Mouse (Mus musculus): ENCODE results near the gene Olfr992.
"Not testable (repeated sequence)": the region's sequence is repeated elsewhere in the genome, so short reads cannot be mapped to it uniquely, and the experiment has no call there.

The Olfr992 gene

GRCm38 (mm10) chr2:85409369-85409768 is at the start of gene Olfr992:
Olfr992 (minus strand) TSS chr2:85409469.
- DNase-seq, result no peak

- no peak for DNase-seq
Observed at GRCm38 (mm10) chr2:85443539-85443938, 34.3 kb upstream of the Olfr992 start, which contains the start of gene Olfr995. Olfr995 (minus strand) TSS chr2:85443639.

GRCm38 (mm10) chr2:85442546-85442945 is 33.3 kb upstream of the Olfr992 start:
- no peak for DNase-seq

GRCm38 (mm10) chr2:85436351-85436750 is 27.1 kb upstream of the Olfr992 start, which contains the start of gene Olfr994:
Olfr994 (minus strand) TSS chr2:85436451.
- DNase-seq, result no peak

- DNase-seq, result no peak
Observed at GRCm38 (mm10) chr2:85425893-85426292, 16.6 kb upstream of the Olfr992 start.

- DNase-seq, result no peak
Observed at GRCm38 (mm10) chr2:85414777-85415176, 5.5 kb upstream of the Olfr992 start, which contains the start of gene Olfr993. Olfr993 (minus strand) TSS chr2:85414877.

- not testable (repeated sequence) for DNase-seq
Observed at GRCm38 (mm10) chr2:85363127-85363526, 46.1 kb downstream of the Olfr992 start, which contains the start of gene Olfr988. Olfr988 (minus strand) TSS chr2:85363227.

Measured in kidney, adult 8-10 months (tissue).